Mouse (Mus musculus): ENCODE measurements at regions not wholly inside any gene's neighbourhood (a gene's known extent, or its start where the extent isn't known, plus 50 kb on each side); places are given as distances from the start of the nearest gene placed in this dataset.

DNA sequence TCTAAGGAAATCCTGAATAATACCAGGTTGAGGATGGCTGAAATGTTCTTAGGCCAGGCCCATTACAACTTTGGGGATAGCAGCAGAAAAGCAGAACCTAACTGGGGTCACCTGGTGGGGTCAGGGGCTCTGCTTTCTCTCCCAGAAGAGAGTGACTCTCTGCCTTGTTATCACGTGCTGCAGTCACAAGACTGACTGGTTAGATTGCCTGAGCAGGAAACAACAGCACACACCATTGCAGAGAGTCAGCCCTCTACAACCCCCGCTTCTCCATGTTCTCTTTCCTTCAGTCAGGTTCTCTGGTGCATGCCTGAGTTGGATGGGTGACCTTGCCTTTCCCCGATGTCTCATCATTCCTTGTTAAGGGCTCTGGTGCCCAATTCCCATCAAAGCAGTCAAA lies 91.2 kb upstream of the Hsd17b12 start:
- DNase-seq = no peak

DNA sequence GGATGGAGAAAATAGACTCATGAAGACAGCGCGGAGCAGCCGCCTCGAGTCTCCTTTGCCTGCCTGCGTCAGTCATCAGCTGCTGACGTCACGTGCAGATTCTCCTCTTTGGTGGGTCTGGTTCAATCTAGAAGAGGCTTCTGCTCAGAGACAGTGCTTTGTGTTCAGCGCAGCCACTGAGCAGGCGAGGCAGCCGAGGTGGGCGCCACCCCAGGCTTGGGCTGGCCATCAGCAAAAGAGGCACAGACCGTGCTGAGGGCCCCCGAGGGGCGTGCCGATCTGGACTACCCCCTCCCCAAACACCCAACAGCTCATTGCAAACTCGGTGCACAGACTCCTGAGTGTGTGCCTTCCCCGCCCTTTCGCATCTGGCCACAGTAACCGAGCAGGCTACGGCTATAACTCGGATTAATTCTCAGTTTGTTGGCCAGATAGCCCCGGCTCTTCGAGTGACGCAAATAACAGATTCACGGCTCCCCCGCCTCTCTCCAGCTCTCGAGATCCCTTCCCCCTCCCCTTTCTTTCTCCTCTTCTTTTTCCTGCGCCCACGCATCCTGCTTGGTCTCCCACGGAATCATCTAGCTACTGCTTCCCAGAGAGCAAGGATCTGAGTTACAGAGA lies 89.2 kb upstream of the Hsd17b12 start:
- DNase-seq = peak; percentile 85

DNA sequence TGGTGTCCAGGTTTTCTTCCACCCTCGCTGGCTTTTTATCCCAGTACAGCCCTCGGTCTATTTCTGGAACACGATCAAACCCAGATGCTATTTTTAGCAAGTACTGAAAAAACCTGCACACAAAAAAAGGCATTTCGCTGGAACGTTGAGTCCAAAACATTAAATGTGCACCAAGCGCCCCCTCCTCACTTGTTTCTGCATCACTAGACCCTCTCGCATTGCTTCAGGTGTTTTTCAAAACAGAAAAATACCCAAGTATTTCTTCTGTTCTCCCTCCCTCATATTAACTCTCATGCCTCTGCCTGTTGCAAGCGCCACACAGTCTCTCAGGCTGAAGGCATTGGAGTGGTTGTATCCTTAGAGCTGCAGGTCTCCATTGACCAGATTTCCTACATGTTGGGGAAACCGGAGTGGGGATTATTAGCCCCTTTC lies 88.4 kb upstream of the Hsd17b12 start:
- DNase-seq = no peak

DNA sequence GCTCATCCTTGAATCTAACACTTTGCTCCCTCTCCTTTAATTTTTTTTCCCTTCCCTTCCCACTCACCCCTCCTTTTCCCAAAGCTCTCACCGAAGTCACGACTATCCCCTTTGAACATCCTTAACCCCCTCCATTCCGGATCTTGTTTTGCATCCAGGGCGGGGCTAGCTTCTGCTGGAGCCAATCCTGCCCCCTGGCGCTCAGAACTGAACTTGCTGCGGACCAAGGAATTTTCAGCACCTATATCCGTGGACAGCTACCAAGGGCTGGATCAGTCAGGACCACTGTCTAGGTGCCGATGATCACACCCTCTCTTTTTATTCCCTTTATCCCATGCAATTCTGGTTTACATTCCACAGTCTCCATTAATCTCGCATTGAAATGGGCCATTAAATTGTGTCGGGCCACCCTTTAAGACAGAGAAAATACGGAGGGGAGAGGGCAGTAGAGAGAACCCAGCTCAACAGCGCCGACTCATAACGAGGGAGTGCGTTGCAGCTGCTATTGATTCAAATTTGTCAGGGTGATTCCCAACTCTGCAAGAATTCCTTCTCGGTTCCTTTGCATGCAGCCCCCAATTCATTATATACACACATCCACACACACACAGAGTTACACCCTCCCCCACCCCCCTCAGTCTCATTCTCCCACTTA lies 87.7 kb upstream of the Hsd17b12 start:
- DNase-seq = peak; percentile 91

DNA sequence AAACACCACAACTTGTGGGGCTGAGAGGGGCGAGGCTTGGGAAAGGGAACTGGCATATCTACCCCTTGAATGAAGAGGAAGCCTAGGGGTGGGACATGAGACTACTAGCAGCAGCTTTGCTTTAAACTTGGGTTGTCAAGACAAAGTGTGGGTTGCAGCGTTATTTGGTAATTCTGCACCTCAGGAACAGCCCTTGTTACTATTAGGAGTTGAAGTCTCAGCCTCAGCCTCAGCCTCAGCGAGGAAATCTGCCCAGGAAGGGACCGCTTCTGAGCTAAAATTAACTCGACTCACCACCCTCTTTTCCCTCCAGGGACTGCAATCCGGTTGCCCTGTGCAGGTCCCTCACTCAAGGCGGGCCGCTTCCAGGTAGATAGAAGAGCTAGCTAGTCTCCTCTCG lies 86.4 kb upstream of the Hsd17b12 start:
- no peak for DNase-seq

DNA sequence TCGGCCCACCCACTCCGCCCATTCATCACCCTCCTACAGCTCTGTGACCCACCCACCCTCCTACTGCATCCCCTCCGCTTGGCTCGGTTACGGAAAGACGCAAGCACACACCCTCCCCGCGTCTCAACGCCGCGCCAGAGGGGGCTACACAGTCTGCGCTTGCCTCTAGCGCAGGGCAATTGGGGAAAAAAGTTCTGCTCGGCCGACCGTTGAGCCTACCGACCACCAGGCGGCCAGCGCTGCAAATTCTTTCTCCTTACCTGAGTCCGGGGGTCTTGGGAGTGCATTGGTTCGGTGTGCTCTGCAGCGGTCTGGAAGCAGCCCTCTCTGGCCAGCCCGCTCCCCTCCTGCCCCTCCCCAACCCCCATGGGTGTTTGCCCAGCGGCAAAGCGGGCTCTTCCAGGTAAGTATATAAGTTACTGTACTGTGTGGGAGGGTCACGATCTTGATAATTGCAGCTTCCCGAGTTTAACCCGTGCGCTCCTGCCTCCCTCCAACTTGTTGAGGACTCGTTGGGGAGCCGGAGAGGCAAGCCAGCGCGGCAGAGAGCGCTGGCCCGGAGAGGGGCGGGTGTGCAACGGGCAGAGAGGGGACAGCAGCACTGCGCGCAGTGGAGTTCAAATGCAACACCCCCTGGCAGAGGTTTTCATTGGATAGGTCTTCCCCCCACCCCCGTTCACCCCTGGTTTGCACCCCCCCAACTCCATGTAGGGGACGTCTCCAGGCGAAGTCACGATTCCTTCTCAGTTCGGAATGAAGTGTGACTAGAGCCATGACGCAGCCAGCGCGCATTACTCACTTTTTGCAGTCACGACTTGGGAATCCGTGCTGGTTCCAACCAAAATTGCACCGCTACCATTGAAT lies 85.5 kb upstream of the Hsd17b12 start:
- DNase-seq = peak; percentile 45

DNA sequence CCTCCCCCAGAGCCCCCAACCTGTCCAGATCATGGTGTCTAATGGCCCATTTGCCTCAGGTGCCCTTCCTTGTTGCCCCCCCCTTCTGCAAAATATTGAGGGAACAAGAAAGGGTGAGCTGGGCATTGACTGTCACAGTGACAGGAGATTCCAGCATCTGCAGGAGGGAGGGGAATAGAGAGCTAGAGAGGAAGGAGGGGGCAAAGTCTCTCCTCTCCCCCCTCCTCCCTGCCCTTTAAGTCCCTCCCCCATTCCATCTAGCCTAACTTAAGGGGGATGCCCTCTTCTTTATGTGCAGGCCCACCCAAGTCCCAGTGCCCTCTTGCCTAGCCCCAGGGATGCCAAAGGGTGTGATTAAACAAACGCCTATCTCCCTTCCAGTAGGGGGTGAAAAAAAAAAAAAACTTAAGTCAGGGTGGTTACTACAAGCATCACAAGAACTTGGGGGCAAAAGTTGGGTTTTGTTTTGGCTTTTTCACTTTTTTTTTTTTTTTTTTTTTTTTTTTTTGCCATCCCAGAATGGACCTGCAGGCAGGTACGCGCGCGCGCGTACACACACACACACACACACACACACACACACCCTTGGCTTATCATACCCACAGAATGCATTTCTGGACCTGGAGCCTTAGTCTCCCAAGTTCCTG lies 84.8 kb upstream of the Hsd17b12 start:
- DNase-seq = peak; percentile 33

DNA sequence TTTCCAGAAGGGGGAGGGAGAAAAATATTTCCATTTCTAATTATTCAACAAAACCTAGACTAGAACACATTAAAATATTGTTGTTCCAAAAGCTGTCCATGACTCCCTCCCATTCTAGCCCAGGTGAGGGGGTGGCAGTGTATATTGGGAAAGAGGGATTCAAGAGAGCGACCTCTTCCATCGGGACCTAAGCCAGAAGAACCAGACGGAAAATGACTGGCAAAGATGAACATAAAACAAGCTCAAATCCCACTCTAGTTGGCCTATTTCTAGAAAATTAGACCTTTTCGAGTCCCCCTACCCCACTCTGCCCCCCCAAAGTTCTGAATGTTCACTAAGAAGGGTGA lies 84.3 kb upstream of the Hsd17b12 start:
- DNase-seq = no peak

DNA sequence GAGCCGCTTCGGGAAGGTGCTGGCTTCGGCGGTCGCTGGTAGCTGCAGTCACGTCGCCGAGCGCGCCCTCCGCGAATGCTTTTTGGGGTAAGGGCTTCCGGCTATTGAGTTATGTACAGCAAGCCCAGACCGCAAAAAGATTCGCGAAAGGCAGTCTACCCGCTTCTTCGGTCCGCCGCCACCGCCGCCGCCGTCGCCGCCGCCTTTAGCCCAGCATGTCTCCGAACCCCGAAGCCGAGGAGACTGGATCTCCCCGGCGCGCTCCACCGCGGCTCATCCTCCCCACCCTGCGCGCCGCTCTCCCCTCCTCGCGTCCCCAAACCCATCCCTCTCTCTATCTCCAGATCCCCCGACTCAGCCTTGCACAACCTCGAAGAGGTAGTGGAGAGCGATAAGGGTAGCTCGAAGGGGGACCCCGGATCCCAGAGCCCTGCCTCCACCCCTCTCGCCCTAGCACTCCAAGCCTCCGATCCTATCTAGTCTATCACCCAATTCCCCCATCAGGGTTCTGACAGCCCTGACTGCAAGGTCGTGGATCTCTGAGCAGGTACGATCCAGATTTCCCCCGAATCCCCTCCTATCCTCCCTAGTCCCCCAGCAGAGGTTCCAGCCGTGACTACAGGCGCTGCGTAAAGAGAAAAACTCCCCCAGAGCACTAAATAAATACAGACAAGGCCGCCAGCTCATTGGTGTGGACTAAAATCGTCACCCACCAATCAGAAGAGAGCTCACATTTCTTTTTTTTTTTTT lies 83.7 kb upstream of the Hsd17b12 start:
- peak; percentile 60 for DNase-seq

DNA sequence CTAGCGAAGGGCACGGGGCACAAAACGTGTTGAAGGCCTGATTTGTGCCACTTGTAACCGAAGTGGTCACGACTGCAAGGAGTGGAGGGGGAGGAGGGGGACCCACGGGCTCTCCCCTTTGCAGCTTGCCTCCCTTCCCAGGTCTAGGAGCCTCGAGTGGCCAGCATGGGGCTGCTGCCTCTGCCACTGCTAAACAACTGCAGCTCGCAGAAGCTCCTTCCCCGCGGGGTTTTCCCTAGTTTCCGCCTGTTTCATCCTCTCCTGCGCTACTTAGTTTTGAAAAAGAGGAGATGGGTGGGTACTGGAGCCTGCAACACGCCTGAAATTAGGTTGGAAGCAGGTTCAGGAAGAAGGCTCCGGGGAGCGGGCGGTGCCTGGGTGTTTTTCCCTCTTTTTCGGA lies 82.6 kb upstream of the Hsd17b12 start:
- DNase-seq = no peak

DNA sequence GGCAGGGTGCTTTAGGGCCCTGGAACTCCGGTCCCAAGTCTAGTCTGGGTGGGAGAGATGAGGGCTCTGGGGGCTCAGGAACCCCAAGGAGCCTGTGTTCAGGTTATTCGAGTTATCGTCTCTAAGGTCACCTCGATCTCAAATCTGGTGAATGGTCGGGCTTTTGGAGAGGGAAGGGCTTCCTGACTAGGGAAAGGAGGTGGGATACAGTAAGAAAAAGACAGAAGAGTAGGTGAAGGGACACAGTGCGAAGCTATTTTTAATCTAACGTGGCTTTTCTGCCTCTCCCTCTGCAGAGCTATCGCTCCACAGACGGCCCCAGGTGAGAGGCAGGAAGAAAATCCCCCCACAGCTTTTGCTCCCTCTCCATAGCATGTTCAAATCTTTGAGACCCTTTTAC lies 81.8 kb upstream of the Hsd17b12 start:
- DNase-seq = no peak

DNA sequence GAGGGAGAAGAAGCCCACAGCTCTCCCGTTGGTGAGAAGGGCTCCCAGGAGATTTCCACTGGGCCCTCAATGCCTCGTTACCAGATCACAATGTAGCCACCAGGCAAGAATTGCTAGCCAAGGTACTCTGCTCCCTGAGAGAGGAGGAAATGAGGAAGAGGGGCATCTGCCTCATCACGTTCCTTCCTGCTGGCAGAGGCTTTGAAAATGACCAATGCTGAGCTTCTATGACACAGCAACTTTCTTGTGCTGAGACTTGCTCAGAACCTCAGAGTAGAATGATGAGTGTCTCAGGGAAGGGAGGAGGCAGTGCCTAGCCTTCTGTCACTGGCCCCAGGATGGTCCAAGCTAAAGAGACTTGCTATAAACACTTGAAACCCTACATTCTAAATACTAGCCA lies 78.7 kb upstream of the Hsd17b12 start:
- DNase-seq = no peak

DNA sequence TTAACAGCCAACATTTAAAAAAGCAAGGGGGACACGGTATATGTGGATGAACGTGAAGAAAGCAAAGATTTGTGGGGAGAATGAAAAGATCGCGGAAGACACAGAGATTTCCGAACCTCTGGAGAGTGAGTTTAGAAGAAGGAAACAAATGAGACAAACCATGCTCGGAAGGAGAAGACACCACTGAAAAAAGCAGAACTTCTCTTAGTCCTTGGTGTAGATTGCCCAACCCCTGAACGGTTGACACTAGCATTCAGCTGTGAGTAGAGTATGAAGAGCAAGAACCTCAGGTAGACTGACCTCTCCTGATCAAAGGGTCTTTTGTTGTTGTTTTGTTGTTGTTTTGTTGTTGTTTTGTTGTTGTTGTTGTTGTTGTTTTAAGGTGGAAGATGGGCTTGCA lies 75.8 kb upstream of the Hsd17b12 start:
- DNase-seq = no peak

DNA sequence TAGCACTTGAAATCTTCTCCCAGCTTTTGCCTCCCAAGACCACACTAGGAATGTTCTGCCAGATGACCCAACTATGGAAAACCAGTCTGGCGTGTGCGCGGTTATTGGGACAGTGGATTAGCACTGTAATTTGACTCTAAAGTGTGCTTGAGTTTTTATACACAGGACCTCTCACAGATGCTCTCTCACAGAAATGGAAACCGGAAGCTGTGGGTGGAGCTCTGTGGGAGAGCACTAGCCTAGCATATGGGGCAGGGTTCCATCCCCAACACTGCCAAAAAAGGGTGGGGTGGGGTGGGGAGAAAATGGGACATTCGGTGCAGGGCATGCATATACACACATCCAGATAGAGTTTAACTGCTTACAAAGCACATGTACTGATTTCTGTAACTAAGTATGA lies 61.7 kb upstream of the Hsd17b12 start:
- no peak for DNase-seq

DNA sequence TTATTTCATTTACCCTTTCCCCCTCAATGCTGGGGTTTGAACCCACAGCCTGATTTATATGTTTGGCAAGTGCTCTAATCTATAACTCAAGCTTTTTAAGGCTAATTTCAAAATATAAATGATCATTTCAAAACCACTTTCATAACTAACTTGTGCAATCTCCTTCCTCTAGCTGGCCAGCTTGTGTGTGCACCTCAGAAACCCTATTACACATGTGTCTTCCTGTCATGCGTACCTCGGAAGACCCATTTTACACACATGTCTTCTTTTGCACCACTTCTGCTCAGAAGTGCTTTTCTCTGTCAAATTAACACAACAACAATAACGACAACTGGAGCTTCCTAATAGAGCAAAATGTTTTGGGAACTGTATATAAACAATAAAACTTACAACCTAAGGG lies 59.7 kb upstream of the Hsd17b12 start:
- DNase-seq = no peak

DNA sequence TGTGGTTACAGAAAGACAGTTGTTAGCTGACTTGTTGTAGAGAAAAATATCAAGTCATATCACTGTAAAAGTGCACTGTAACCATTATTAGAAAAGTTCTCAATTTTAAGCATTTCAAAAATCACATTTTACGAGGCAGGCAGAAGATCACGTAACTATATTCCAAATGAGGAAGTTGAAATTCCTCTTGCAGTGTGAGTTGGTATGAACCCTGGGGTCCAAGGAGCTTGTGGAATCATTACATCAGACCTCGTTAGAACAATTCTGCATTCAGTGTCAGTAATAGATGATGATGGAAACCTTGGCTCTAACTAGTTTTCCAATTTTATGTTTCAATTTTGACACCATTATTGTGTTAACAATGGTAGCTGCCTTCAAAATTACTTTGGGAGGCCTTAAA lies 57.7 kb upstream of the Hsd17b12 start:
- DNase-seq = no peak

All from retina, postnatal 1 day (tissue).